Mouse (Mus musculus): ENCODE data around the gene Sgms1. TPM values are rescaled to one million over a fixed set of nuclear protein-coding genes. Genes with fewer than 3 reads are reported as not detected.

The Sgms1 gene
- polyA plus RNA-seq, 1 experiment from 2014 or later, result 17.4 TPM

DNA sequence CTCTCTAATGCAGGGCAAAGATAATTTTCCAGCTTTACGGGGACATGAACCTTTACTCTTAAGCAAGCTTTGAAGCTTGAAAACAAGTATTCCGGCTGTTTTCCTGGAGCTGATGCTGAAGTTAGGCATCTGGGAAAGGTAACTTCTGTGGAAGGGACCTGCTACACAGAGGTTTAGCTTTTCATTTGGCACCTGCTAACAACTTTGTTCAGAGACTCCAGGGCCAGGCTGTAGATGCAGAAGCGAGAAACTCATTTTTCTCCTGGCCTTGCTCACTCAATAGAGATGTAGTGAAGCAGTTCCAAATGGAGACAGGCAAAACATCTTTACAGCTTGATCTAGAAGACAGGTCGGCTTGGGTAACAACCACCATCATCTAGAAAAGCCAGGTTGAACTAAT lies 225.4 kb downstream of the Sgms1 start:
- ATAC-seq (ENCODE audit: low FRiP score), result no peak
- WGBS, result 95% methylated on average over 4 of the region's 4 CpGs
- H3K9ac ChIP-seq (ENCODE audit: low read depth, low read length), result no peak overlapping the region

DNA sequence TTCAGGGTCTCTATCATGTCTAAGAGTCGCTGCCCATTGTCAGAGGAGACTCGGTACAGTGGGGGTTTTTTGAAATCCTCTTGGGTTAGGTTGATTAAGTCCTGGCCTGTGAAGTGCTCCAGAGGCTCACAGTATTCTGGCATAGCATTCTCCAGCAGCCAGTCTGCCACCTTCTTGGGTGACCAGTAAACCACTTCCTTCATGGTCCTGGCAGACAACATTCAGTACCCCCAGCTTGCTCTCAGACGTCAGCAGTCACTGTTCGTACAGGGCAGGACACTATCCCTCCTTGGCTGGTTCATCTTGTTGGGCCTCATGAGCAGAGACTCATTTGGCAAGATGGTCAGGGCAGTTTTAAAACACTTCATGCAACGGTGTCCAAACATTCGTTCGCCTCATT lies 229.6 kb downstream of the Sgms1 start:
- H3K4me2 ChIP-seq (replicated peaks; ENCODE audit: low read depth, low read length), result no peak overlapping the region
- ATAC-seq (ENCODE audit: low FRiP score) (no peak), DNase-seq (ENCODE audit: low spot score) (no peak)
- 94% methylated on average over 7 of the region's 7 CpGs for WGBS
- no peaks in the 10 kb centered on the region for H3K27me3 ChIP-seq (ENCODE audit: control insufficient read depth, insufficient read depth, low read length)
- H3K9me3 ChIP-seq (ENCODE audit: control insufficient read depth, low read length), result no peaks in the 10 kb centered on the region
- no peak overlapping the region for H3K9ac ChIP-seq (ENCODE audit: low read depth, low read length)
- H3K27ac ChIP-seq (ENCODE audit: low read depth, low read length), result no peak overlapping the region
- H3K4me1 ChIP-seq (replicated peaks; ENCODE audit: control insufficient read depth, insufficient read depth, low read length), result no peaks in the 10 kb centered on the region
- no peak overlapping the region for H3K4me3 ChIP-seq (ENCODE audit: low read depth, low read length)
- no peaks in the 10 kb centered on the region for H3K36me3 ChIP-seq (ENCODE audit: control insufficient read depth, insufficient read depth, low read length)

More for the DNA sequence above, 225.4 kb downstream of the Sgms1 start:
- no peak overlapping the region for H3K4me3 ChIP-seq (ENCODE audit: low read depth, low read length)
- no peaks in the 10 kb centered on the region for H3K4me1 ChIP-seq (replicated peaks; ENCODE audit: control insufficient read depth, insufficient read depth, low read length)
- no peaks in the 10 kb centered on the region for H3K27me3 ChIP-seq (ENCODE audit: control insufficient read depth, insufficient read depth, low read length)
- H3K4me2 ChIP-seq (replicated peaks; ENCODE audit: low read depth, low read length), result no peak overlapping the region
- no peak overlapping the region for H3K27ac ChIP-seq (ENCODE audit: low read depth, low read length)
- H3K36me3 ChIP-seq (ENCODE audit: control insufficient read depth, insufficient read depth, low read length), result no peaks in the 10 kb centered on the region
- H3K9me3 ChIP-seq (ENCODE audit: control insufficient read depth, low read length), result no peaks in the 10 kb centered on the region
- no peak for DNase-seq (ENCODE audit: low spot score)

DNA sequence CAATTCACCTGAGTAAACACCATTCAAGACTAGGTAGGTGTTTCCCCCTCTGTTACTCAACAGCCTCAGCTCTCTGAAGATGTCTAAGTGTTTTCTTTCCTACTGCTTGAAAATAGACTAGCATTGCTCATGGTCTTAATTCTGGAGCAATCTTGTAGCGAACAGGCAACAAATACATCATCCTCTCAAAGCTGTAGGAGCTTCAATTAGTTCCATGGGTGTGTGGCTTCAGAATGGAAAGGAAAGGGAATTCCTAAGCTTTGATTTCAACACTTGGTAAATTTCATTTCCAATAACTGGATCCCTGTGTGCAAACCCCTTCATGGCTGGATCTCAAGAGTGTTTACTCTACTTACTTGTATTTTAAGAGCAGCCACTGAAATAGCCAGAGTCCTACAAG lies 230.3 kb downstream of the Sgms1 start:
- WGBS, result 94% methylated on average over 1 of the region's 1 CpGs
- no peak overlapping the region for H3K9ac ChIP-seq (ENCODE audit: low read depth, low read length)
- H3K4me3 ChIP-seq (ENCODE audit: low read depth, low read length), result no peak overlapping the region
- DNase-seq (ENCODE audit: low spot score), result no peak
- no peaks in the 10 kb centered on the region for H3K4me1 ChIP-seq (replicated peaks; ENCODE audit: control insufficient read depth, insufficient read depth, low read length)
- no peak overlapping the region for H3K4me2 ChIP-seq (replicated peaks; ENCODE audit: low read depth, low read length)
- no peaks in the 10 kb centered on the region for H3K9me3 ChIP-seq (ENCODE audit: control insufficient read depth, low read length)
- no peak overlapping the region for H3K27ac ChIP-seq (ENCODE audit: low read depth, low read length)
- H3K36me3 ChIP-seq (ENCODE audit: control insufficient read depth, insufficient read depth, low read length), result no peaks in the 10 kb centered on the region
- H3K27me3 ChIP-seq (ENCODE audit: control insufficient read depth, insufficient read depth, low read length), result no peaks in the 10 kb centered on the region
- no peak for ATAC-seq (ENCODE audit: low FRiP score)

DNA sequence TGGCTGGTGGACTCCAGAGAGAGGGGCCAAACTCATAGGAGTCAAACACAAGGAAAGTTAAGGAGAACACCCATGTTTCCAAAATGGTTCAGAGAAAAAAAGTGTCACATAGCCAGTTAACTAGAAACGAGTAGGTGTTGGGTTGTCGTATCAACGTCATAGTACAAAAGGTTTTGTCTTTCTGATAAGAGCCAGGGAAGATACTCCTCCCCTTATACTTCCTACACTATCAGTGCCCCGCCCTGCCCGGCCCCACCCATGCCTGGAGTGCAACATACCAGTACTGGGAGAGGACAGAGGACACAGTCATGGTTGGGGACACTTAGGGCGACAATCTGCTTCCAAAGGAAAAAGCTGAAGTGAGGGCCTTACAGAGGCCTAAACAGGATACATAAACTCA lies 232.5 kb downstream of the Sgms1 start:
- 90% methylated on average over 6 of the region's 6 CpGs for WGBS

DNA sequence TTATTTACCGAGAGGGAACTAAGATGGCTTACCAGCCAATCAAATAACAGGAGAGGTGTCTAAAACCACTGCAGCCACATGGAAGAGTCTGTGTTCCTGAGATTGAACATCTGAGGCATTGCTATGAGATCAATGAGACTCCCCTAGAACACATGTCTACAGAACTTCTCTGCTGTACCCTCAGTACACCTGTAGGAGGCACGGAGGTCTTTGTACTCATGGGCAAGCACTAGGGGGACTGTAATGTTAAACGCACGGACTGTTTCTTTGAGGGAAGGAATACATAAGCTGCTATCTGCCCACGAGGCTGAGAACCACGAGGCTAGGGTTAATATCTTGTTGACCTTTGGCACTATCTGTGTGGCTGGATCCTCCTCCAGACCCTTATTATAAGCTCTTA lies 237.0 kb downstream of the Sgms1 start:
- Histone ChIP-seq H3K4me2 (replicated peaks; ENCODE audit: low read depth, low read length) (no peak overlapping the region), H3K36me3 (ENCODE audit: control insufficient read depth, insufficient read depth, low read length) (no peaks in the 10 kb centered on the region), H3K27me3 (ENCODE audit: control insufficient read depth, insufficient read depth, low read length) (no peaks in the 10 kb centered on the region), H3K9ac (ENCODE audit: low read depth, low read length) (no peak overlapping the region), H3K4me1 (replicated peaks; ENCODE audit: control insufficient read depth, insufficient read depth, low read length) (no peaks in the 10 kb centered on the region), H3K9me3 (ENCODE audit: control insufficient read depth, low read length) (no peaks in the 10 kb centered on the region), H3K4me3 (ENCODE audit: low read depth, low read length) (no peak overlapping the region), H3K27ac (ENCODE audit: low read depth, low read length) (no peak overlapping the region)
- WGBS, result 87% methylated on average over 6 of the region's 6 CpGs
- DNase-seq (ENCODE audit: low spot score) (no peak), ATAC-seq (ENCODE audit: low FRiP score) (no peak)

More for the DNA sequence above, 232.5 kb downstream of the Sgms1 start:
- H3K27ac ChIP-seq (ENCODE audit: low read depth, low read length), result no peak overlapping the region
- DNase-seq (ENCODE audit: low spot score), result no peak
- H3K9me3 ChIP-seq (ENCODE audit: control insufficient read depth, low read length), result no peaks in the 10 kb centered on the region
- H3K9ac ChIP-seq (ENCODE audit: low read depth, low read length), result no peak overlapping the region
- no peak overlapping the region for H3K4me2 ChIP-seq (replicated peaks; ENCODE audit: low read depth, low read length)
- H3K36me3 ChIP-seq (ENCODE audit: control insufficient read depth, insufficient read depth, low read length), result no peaks in the 10 kb centered on the region
- H3K4me3 ChIP-seq (ENCODE audit: low read depth, low read length), result no peak overlapping the region
- ATAC-seq (ENCODE audit: low FRiP score), result no peak
- no peaks in the 10 kb centered on the region for H3K27me3 ChIP-seq (ENCODE audit: control insufficient read depth, insufficient read depth, low read length)
- no peaks in the 10 kb centered on the region for H3K4me1 ChIP-seq (replicated peaks; ENCODE audit: control insufficient read depth, insufficient read depth, low read length)

DNA sequence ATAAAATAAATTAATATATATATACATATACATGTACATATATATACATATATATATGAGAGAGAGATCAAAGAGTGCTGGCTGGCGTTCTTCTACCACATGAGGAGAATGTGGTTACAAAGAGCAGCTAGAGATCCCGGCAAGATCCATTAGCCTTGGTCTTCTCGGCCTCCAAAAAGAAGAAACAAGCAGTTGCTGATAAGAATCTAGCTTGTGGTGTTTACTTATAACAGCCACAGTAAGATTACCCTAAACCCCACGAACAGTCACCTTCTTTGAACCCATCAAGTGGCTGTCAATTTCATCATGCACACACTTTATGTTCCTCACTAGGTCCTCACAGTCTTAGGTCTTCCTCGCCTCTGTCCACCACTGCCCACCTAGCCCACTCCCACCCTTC lies 240.8 kb downstream of the Sgms1 start:
- H3K27me3 ChIP-seq (ENCODE audit: control insufficient read depth, insufficient read depth, low read length), result no peaks in the 10 kb centered on the region
- no peaks in the 10 kb centered on the region for H3K9me3 ChIP-seq (ENCODE audit: control insufficient read depth, low read length)
- no peak overlapping the region for H3K27ac ChIP-seq (ENCODE audit: low read depth, low read length)
- no peaks in the 10 kb centered on the region for H3K4me1 ChIP-seq (replicated peaks; ENCODE audit: control insufficient read depth, insufficient read depth, low read length)
- no peak for ATAC-seq (ENCODE audit: low FRiP score)
- no peak for DNase-seq (ENCODE audit: low spot score)
- H3K9ac ChIP-seq (ENCODE audit: low read depth, low read length), result no peak overlapping the region
- 89% methylated on average over 5 of the region's 5 CpGs for WGBS
- no peaks in the 10 kb centered on the region for H3K36me3 ChIP-seq (ENCODE audit: control insufficient read depth, insufficient read depth, low read length)
- no peak overlapping the region for H3K4me3 ChIP-seq (ENCODE audit: low read depth, low read length)
- no peak overlapping the region for H3K4me2 ChIP-seq (replicated peaks; ENCODE audit: low read depth, low read length)

DNA sequence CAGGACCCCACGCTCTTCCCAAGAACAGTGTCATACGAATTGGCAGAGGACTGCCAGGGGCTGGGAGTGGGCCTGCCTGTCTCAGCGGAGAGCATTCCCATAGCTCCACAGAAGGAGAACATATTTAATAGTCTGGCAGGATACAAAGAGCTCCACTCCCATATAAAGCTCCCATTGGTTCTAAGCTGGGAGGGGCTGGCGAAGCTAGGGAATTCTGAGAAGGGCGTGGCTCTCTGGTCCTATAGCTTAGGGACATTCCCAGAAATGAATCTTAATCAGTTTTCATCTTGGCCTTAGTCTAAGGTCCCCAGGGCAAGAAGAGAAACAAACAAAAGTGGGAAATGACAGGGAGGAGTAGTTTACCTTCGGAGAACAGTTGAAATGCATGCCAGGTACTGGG lies 247.1 kb downstream of the Sgms1 start:
- no peak overlapping the region for H3K4me3 ChIP-seq (ENCODE audit: low read depth, low read length)
- no peak overlapping the region for H3K27ac ChIP-seq (ENCODE audit: low read depth, low read length)
- H3K9ac ChIP-seq (ENCODE audit: low read depth, low read length), result no peak overlapping the region
- WGBS, result 87% methylated on average over 6 of the region's 6 CpGs
- ATAC-seq (ENCODE audit: low FRiP score), result no peak
- no peak for DNase-seq (ENCODE audit: low spot score)
- H3K36me3 ChIP-seq (ENCODE audit: control insufficient read depth, insufficient read depth, low read length), result no peaks in the 10 kb centered on the region
- no peaks in the 10 kb centered on the region for H3K4me1 ChIP-seq (replicated peaks; ENCODE audit: control insufficient read depth, insufficient read depth, low read length)
- H3K4me2 ChIP-seq (replicated peaks; ENCODE audit: low read depth, low read length), result no peak overlapping the region
- no peaks in the 10 kb centered on the region for H3K27me3 ChIP-seq (ENCODE audit: control insufficient read depth, insufficient read depth, low read length)
- no peaks in the 10 kb centered on the region for H3K9me3 ChIP-seq (ENCODE audit: control insufficient read depth, low read length)

DNA sequence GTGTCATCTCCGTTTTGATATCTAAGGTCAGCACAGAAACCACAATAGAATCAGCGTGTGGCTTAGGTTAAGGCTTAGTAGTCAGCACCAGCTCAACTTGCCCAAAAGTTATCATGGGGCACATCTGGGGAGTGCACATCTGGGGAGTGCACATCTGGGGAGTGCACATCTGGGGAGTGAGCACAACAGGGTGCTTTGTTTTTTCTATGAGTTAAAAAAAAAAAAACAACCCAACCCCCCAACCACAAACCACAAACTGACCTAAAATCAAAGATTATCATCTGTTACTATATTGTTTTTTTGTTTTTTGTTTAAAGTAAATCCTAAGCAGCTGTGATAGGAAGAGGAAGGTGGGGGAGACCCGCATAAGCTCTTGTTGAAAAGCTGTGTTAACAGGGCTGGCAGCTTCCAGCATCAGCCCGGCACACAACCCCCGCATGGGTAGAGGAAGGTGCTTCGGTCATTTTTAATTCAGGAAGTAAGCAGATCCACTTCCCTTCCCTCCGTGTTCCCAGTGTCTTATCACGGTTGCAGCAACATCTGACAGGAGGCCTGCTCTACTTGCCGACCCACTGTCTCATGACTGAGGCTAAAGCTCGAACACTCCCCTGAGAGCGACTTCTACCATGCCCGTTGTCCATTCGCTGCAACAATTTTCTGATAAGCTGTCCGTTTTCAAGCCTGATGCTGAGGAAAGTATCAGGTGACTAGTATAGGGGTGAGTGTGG lies 251.0 kb downstream of the Sgms1 start:
- Histone ChIP-seq H3K4me3 (ENCODE audit: low read depth, low read length) (no peak overlapping the region), H3K36me3 (ENCODE audit: control insufficient read depth, insufficient read depth, low read length) (no peaks in the 10 kb centered on the region), H3K4me2 (replicated peaks; ENCODE audit: low read depth, low read length) (no peak overlapping the region), H3K9ac (ENCODE audit: low read depth, low read length) (no peak overlapping the region), H3K9me3 (ENCODE audit: control insufficient read depth, low read length) (no peaks in the 10 kb centered on the region), H3K27me3 (ENCODE audit: control insufficient read depth, insufficient read depth, low read length) (no peaks in the 10 kb centered on the region), H3K4me1 (replicated peaks; ENCODE audit: control insufficient read depth, insufficient read depth, low read length) (no peaks in the 10 kb centered on the region), H3K27ac (ENCODE audit: low read depth, low read length) (no peak overlapping the region)
- ATAC-seq (ENCODE audit: low FRiP score), result no peak
- 76% methylated on average over 14 of the region's 14 CpGs for WGBS
- no peak for DNase-seq (ENCODE audit: low spot score)

DNA sequence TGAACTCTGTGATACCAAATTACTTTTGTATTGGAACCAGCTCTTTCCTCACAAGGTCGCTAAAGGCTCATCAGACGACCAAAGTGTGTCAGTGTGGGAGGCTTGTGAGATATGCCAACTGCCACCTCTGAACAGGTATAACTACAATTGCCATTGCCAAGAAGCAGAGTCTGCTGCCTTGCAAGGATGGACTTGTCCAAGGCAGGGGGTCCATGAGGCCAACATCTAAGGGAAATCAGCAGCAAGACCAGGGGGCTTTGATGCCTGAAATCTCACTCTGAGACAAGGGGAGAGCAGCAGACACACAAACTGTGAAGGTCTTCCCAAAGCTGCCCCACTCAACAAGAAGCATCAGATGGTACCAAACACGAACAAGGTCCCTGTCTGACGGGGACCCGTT lies 251.6 kb downstream of the Sgms1 start:
- Histone ChIP-seq H3K27me3 (ENCODE audit: control insufficient read depth, insufficient read depth, low read length) (no peaks in the 10 kb centered on the region), H3K9ac (ENCODE audit: low read depth, low read length) (no peak overlapping the region), H3K9me3 (ENCODE audit: control insufficient read depth, low read length) (no peaks in the 10 kb centered on the region), H3K4me1 (replicated peaks; ENCODE audit: control insufficient read depth, insufficient read depth, low read length) (no peaks in the 10 kb centered on the region), H3K36me3 (ENCODE audit: control insufficient read depth, insufficient read depth, low read length) (no peaks in the 10 kb centered on the region), H3K4me2 (replicated peaks; ENCODE audit: low read depth, low read length) (no peak overlapping the region), H3K4me3 (ENCODE audit: low read depth, low read length) (no peak overlapping the region), H3K27ac (ENCODE audit: low read depth, low read length) (no peak overlapping the region)
- WGBS, result 85% methylated on average over 5 of the region's 5 CpGs
- ATAC-seq (ENCODE audit: low FRiP score), result no peak
- no peak for DNase-seq (ENCODE audit: low spot score)

Data from hindbrain, embryonic 11.5 days (tissue).